Mouse (Mus musculus) liver, embryonic 11.5 days (tissue): ENCODE results near the gene Slc25a28. TPM values are rescaled to one million over a fixed set of nuclear protein-coding genes. Genes with fewer than 3 reads are reported as not detected.
A peak's percentile ranks its signal among the peaks of the same experiment; 100 is the strongest.

Experiments used
- ATAC-seq: fragments of 200-750 bp; cut with Nextera tagmentation; replicated peaks from 2 replicates; pipeline ENCODE4 v1.8.0; 2017; ENCODE audit warnings: moderate number of reproducible peaks, mild to moderate bottlenecking, moderate TSS enrichment, moderate library complexity; ENCODE audit not compliant: low FRiP score
- DNase-seq: peaks from one replicate; pipeline ENCODE4 v3.0.0-alpha.2; 2017; ENCODE audit warnings: low spot score
- H3K27ac ChIP-seq: fragments of 300-500 bp; sonication (generic); 2 replicates; pipeline ENCODE4 v1.5.1; 2014; ENCODE audit warnings: mild to moderate bottlenecking, low read depth, low read length, control low read depth
- H3K27me3 ChIP-seq: fragments of 300-500 bp; sonication (generic); replicated peaks from 2 replicates; pipeline ENCODE4 v1.6.1; 2014; ENCODE audit warnings: low read length, mixed read lengths; ENCODE audit not compliant: control insufficient read depth, insufficient read depth
- H3K36me3 ChIP-seq: fragments of 300-500 bp; sonication (generic); 2 replicates; pipeline ENCODE4 v1.6.1; 2014; ENCODE audit warnings: mild to moderate bottlenecking, low read length, moderate library complexity, mixed read lengths; ENCODE audit not compliant: control insufficient read depth, insufficient read depth
- H3K4me1 ChIP-seq: fragments of 300-500 bp; sonication (generic); replicated peaks from 2 replicates; pipeline ENCODE4 v1.6.1; 2014; ENCODE audit warnings: low read length, mixed read lengths; ENCODE audit not compliant: control insufficient read depth, insufficient read depth
- H3K4me2 ChIP-seq: fragments of 300-500 bp; sonication (generic); 2 replicates; pipeline ENCODE4 v1.6.1; 2014; ENCODE audit warnings: mild to moderate bottlenecking, control low read depth, moderate library complexity
- H3K4me3 ChIP-seq: fragments of 300-500 bp; sonication (generic); 2 replicates; pipeline ENCODE4 v1.5.1; 2014; ENCODE audit warnings: low read depth, low read length, control low read depth
- H3K9ac ChIP-seq: fragments of 300-500 bp; sonication (generic); 2 replicates; pipeline ENCODE4 v1.6.1; 2014; ENCODE audit warnings: low read depth, low read length, control low read depth
- H3K9me3 ChIP-seq: fragments of 300-500 bp; sonication (generic); 2 replicates; pipeline ENCODE4 v1.6.1; 2016; ENCODE audit warnings: low read length, inconsistent platforms, mixed read lengths; ENCODE audit not compliant: control insufficient read depth
- WGBS: fragments of 180-500 bp; shearing (Covaris S2); extraction: QIAGEN DNeasy Blood & Tissue Kit; methylation state at CpG from one replicate; pipeline ENCODE4 v1.1.7; 2014; 5-methylcytosine and 5-hydroxymethylcytosine counted together
- polyA plus RNA-seq: library from polyadenylated mRNA; unstranded; fragments of >200 nt; fragmentation: Nextera tagmentation; extraction: Ambion mirVana; gene quantifications from 2 replicates; pipeline ENCODE4 v1.2.1, GENCODE M21; 2014

Gene Slc25a28
- polyA plus RNA-seq, 1 experiment from 2014 or later, result 14.0 TPM

GRCm38 (mm10) chr19:43671054-43671453, 3.6 kb downstream of the Slc25a28 start:
- Histone ChIP-seq H3K27me3 (no peaks in the 10 kb centered on the region), H3K9me3 (no peaks in the 10 kb centered on the region), H3K36me3 (peaks cover 4% of the 10 kb centered on the region; the same call in 1 of the 2 replicates), H3K9ac (no peak overlapping the region), H3K4me3 (no peak overlapping the region), H3K4me2 (no peak overlapping the region), H3K4me1 (peaks cover 9% of the 10 kb centered on the region), H3K27ac (no peak overlapping the region)
- WGBS, result 81% methylated on average over 7 of the region's 7 CpGs
- no peak for DNase-seq
- no peak for ATAC-seq

- Histone ChIP-seq H3K4me3 (no peak overlapping the region), H3K36me3 (peaks cover 5% of the 10 kb centered on the region; the same call in 1 of the 2 replicates), H3K4me1 (peaks cover 8% of the 10 kb centered on the region), H3K9ac (no peak overlapping the region), H3K27ac (no peak overlapping the region), H3K9me3 (no peaks in the 10 kb centered on the region), H3K4me2 (no peak overlapping the region), H3K27me3 (no peaks in the 10 kb centered on the region)
- DNase-seq (no peak), ATAC-seq (no peak)
- WGBS, result 73% methylated on average over 8 of the region's 8 CpGs
Observed at GRCm38 (mm10) chr19:43669136-43669759, 5.4 kb downstream of the Slc25a28 start.

- Histone ChIP-seq H3K4me2 (no peak overlapping the region), H3K36me3 (peaks cover 14% of the 10 kb centered on the region), H3K9ac (no peak overlapping the region), H3K4me3 (no peak overlapping the region), H3K4me1 (peaks cover 2% of the 10 kb centered on the region), H3K9me3 (no peaks in the 10 kb centered on the region), H3K27ac (no peak overlapping the region; the same call in 1 of the 2 replicates), H3K27me3 (no peaks in the 10 kb centered on the region)
- DNase-seq, result no peak
- 61% methylated on average over 4 of the region's 4 CpGs for WGBS
- ATAC-seq, result no peak
Observed at GRCm38 (mm10) chr19:43667430-43667809, 7.3 kb downstream of the Slc25a28 start.

GRCm38 (mm10) chr19:43666661-43667429, 7.8 kb downstream of the Slc25a28 start:
- Histone ChIP-seq H3K9ac (no peak overlapping the region), H3K36me3 (peaks cover 14% of the 10 kb centered on the region), H3K4me2 (no peak overlapping the region), H3K27me3 (no peaks in the 10 kb centered on the region), H3K27ac (no peak overlapping the region), H3K9me3 (no peaks in the 10 kb centered on the region), H3K4me3 (no peak overlapping the region), H3K4me1 (peaks cover 2% of the 10 kb centered on the region; the same call in 1 of the 2 replicates)
- ATAC-seq (no peak), DNase-seq (no peak)
- WGBS, result 86% methylated on average over 22 of the region's 22 CpGs

- no peak for ATAC-seq
- H3K4me3 ChIP-seq, result no peak overlapping the region
- no peak overlapping the region for H3K4me2 ChIP-seq
- DNase-seq, result no peak
- H3K27me3 ChIP-seq, result no peaks in the 10 kb centered on the region
- 62% methylated on average over 12 of the region's 12 CpGs for WGBS
- no peaks in the 10 kb centered on the region for H3K4me1 ChIP-seq
- H3K27ac ChIP-seq, result no peak overlapping the region
- peaks cover 14% of the 10 kb centered on the region for H3K36me3 ChIP-seq
- H3K9me3 ChIP-seq, result no peaks in the 10 kb centered on the region
- H3K9ac ChIP-seq, result no peak overlapping the region
Observed at GRCm38 (mm10) chr19:43665441-43666048, 9.1 kb downstream of the Slc25a28 start.

- Histone ChIP-seq H3K27me3 (no peaks in the 10 kb centered on the region), H3K4me1 (no peaks in the 10 kb centered on the region), H3K36me3 (peaks cover 14% of the 10 kb centered on the region), H3K4me2 (no peak overlapping the region), H3K27ac (no peak overlapping the region), H3K9ac (no peak overlapping the region), H3K9me3 (no peaks in the 10 kb centered on the region), H3K4me3 (no peak overlapping the region)
- 83% methylated on average over 8 of the region's 8 CpGs for WGBS
- ATAC-seq (no peak), DNase-seq (no peak)
Observed at GRCm38 (mm10) chr19:43663471-43663870, 11.2 kb downstream of the Slc25a28 start.

GRCm38 (mm10) chr19:43662176-43662967, 12.3 kb downstream of the Slc25a28 start:
- Histone ChIP-seq H3K27ac (no peak overlapping the region), H3K9ac (no peak overlapping the region), H3K4me2 (no peak overlapping the region), H3K27me3 (no peaks in the 10 kb centered on the region), H3K4me3 (no peak overlapping the region), H3K9me3 (no peaks in the 10 kb centered on the region), H3K4me1 (no peaks in the 10 kb centered on the region), H3K36me3 (peaks cover 14% of the 10 kb centered on the region)
- ATAC-seq (no peak), DNase-seq (no peak)
- 56% methylated on average over 19 of the region's 19 CpGs for WGBS

- Histone ChIP-seq H3K27me3 (no peaks in the 10 kb centered on the region), H3K27ac (no peak overlapping the region), H3K9ac (no peak overlapping the region), H3K4me1 (no peaks in the 10 kb centered on the region), H3K4me2 (no peak overlapping the region), H3K36me3 (peaks cover 10% of the 10 kb centered on the region), H3K4me3 (no peak overlapping the region), H3K9me3 (no peaks in the 10 kb centered on the region)
- DNase-seq, result no peak
- 53% methylated on average over 9 of the region's 9 CpGs for WGBS
- ATAC-seq, result peak; percentile 26; the same call in 1 of the 2 replicates
Observed at GRCm38 (mm10) chr19:43660774-43661173, 13.9 kb downstream of the Slc25a28 start.
